Mouse (Mus musculus): ENCODE results near the gene Gpr132. TPM values are rescaled to one million over a fixed set of nuclear protein-coding genes. Genes with fewer than 3 reads are reported as not detected.
"Not testable (repeated sequence)": the region's sequence is repeated elsewhere in the genome, so short reads cannot be mapped to it uniquely, and the experiment has no call there.

Gpr132 gene
- total RNA-seq, 2 experiments from 2014 or later, result 0.18 TPM; not detected in 1

GRCm38 (mm10) chr12:112843803-112844202, 24.2 kb downstream of the Gpr132 start:
- H3K4me3 ChIP-seq, result no peak overlapping the region
- H3K27ac ChIP-seq, result no peak overlapping the region
- intact Hi-C loops (cut with DNase I), result loop anchor here (1.0 to 2.0 kb wide), 2 partner anchors 43 to 98 kb away; no protein-coding TSS in a partner anchor
- DNase-seq (ENCODE audit: extremely low spot score in 1 of 2, low spot score in 2 of 2), result peak; percentile 71 to 87
- TF ChIP-seq CTCF (IDR thresholded peaks at IDR 0.05), result peak; percentile 98

GRCm38 (mm10) chr12:112842128-112842527, 25.9 kb downstream of the Gpr132 start:
- intact Hi-C loops (cut with DNase I), result not testable (repeated sequence)

GRCm38 (mm10) chr12:112841338-112841892, 26.6 kb downstream of the Gpr132 start:
- intact Hi-C loops (cut with DNase I); H3K4me3 ChIP-seq; H3K27ac ChIP-seq; DNase-seq (ENCODE audit: extremely low spot score in 1 of 2, low spot score in 2 of 2): not testable (repeated sequence)

More at GRCm38 (mm10) chr12:112842128-112842527, 25.9 kb downstream of the Gpr132 start:
- not testable (repeated sequence) for H3K4me3 ChIP-seq; DNase-seq (ENCODE audit: extremely low spot score in 1 of 2, low spot score in 2 of 2); H3K27ac ChIP-seq

- Histone ChIP-seq H3K4me3 (no peak overlapping the region), H3K27ac (no peak overlapping the region)
- TF ChIP-seq CTCF (IDR thresholded peaks at IDR 0.05), result no peak
- intact Hi-C loops (cut with DNase I), result no loop called here
- no peak for DNase-seq (ENCODE audit: extremely low spot score in 1 of 2, low spot score in 2 of 2)
These were observed 27.6 kb downstream of the Gpr132 start for GRCm38 (mm10) chr12:112840209-112841086.

GRCm38 (mm10) chr12:112835046-112835445, 33.0 kb downstream of the Gpr132 start:
- no peak for DNase-seq (ENCODE audit: extremely low spot score in 1 of 2, low spot score in 2 of 2)
- TF ChIP-seq CTCF (IDR thresholded peaks at IDR 0.05), result no peak
- intact Hi-C loops (cut with DNase I), result no loop called here
- Histone ChIP-seq H3K4me3 (no peak overlapping the region), H3K27ac (no peak overlapping the region)

GRCm38 (mm10) chr12:112833527-112833926, 34.5 kb downstream of the Gpr132 start:
- no peak for TF ChIP-seq CTCF (IDR thresholded peaks at IDR 0.05)
- no peak for DNase-seq (ENCODE audit: extremely low spot score in 1 of 2, low spot score in 2 of 2)
- intact Hi-C loops (cut with DNase I), result no loop called here
- Histone ChIP-seq H3K4me3 (no peak overlapping the region), H3K27ac (no peak overlapping the region)

- H3K4me3 ChIP-seq, result no peak overlapping the region
- intact Hi-C loops (cut with DNase I), result no loop called here
- DNase-seq (ENCODE audit: extremely low spot score in 1 of 2, low spot score in 2 of 2), result no peak
- H3K27ac ChIP-seq, result no peak overlapping the region
- TF ChIP-seq CTCF (IDR thresholded peaks at IDR 0.05), result no peak
These were observed 35.6 kb downstream of the Gpr132 start for GRCm38 (mm10) chr12:112832411-112832810.

GRCm38 (mm10) chr12:112830570-112830969, 37.5 kb downstream of the Gpr132 start:
- Histone ChIP-seq H3K27ac (no peak overlapping the region), H3K4me3 (peak overlapping the region; percentile 93)
- no peak for TF ChIP-seq CTCF (IDR thresholded peaks at IDR 0.05)
- no peak for DNase-seq (ENCODE audit: extremely low spot score in 1 of 2, low spot score in 2 of 2)
- intact Hi-C loops (cut with DNase I), result no loop called here

GRCm38 (mm10) chr12:112830141-112830540, 37.9 kb downstream of the Gpr132 start:
- Histone ChIP-seq H3K4me3 (peak overlapping the region; percentile 93), H3K27ac (peak overlapping the region; percentile 53)
- no peak for DNase-seq (ENCODE audit: extremely low spot score in 1 of 2, low spot score in 2 of 2)
- intact Hi-C loops (cut with DNase I), result no loop called here
- TF ChIP-seq CTCF (IDR thresholded peaks at IDR 0.05), result no peak

- TF ChIP-seq CTCF (IDR thresholded peaks at IDR 0.05), result no peak; the same call in 1 of the 2 replicates
- Histone ChIP-seq H3K4me3 (peak within 1 kb of the TSS; percentile 93), H3K27ac (peak within 1 kb of the TSS; percentile 91)
- DNase-seq (ENCODE audit: extremely low spot score in 1 of 2, low spot score in 2 of 2), result peak; percentile 99
- intact Hi-C loops (cut with DNase I), result loop anchor here (2.0 kb wide), 2 partner anchors 21 to 99 kb away; partner anchors contain the start of genes Clba1 and Jag2
These were observed 38.7 kb downstream of the Gpr132 start, which contains the start of gene Cdca4 for GRCm38 (mm10) chr12:112829244-112829864. Gene Cdca4, minus strand, starts transcription at chr12:112829423.

GRCm38 (mm10) chr12:112828501-112829243, 39.4 kb downstream of the Gpr132 start:
- intact Hi-C loops (cut with DNase I), result loop anchor here (2.0 kb wide), 2 partner anchors 20 to 100 kb away; partner anchors contain the start of genes Clba1 and Jag2
- H3K4me3 ChIP-seq, result peak overlapping the region; percentile 93
- no peak for DNase-seq (ENCODE audit: extremely low spot score in 1 of 2, low spot score in 2 of 2)
- peak overlapping the region; percentile 91 for H3K27ac ChIP-seq
- TF ChIP-seq CTCF (IDR thresholded peaks at IDR 0.05), result no peak
